Mouse (Mus musculus) left cerebral cortex, postnatal 10 days (tissue): ENCODE results near the gene Arl4c. TPM values are rescaled to one million over a fixed set of nuclear protein-coding genes. Genes with fewer than 3 reads are reported as not detected.
"Not testable (repeated sequence)": the region's sequence is repeated elsewhere in the genome, so short reads cannot be mapped to it uniquely, and the experiment has no call there.

Experiments
- DNase-seq, 2 experiments: peaks; one replicate each; pipeline ENCODE4 v3.0.0; 2021 to 2022; ENCODE audit warnings: low spot score in 2 of 2, mixed read lengths in 1 of 2; ENCODE audit errors: extremely low spot score in 1 of 2
- intact Hi-C: fragments of 180-260 bp; cut with DNase I; formaldehyde crosslinking; loops from one replicate; pipeline ENCODE4 v1.15.1; 2025
- total RNA-seq, 2 experiments: library from RNA; stranded (reverse); gene quantifications; 2 replicates each; pipeline ENCODE4 v1.2.3; 2021

Gene Arl4c
- total RNA-seq, 2 experiments from 2014 or later: 56.2 to 62.1 TPM

DNA sequence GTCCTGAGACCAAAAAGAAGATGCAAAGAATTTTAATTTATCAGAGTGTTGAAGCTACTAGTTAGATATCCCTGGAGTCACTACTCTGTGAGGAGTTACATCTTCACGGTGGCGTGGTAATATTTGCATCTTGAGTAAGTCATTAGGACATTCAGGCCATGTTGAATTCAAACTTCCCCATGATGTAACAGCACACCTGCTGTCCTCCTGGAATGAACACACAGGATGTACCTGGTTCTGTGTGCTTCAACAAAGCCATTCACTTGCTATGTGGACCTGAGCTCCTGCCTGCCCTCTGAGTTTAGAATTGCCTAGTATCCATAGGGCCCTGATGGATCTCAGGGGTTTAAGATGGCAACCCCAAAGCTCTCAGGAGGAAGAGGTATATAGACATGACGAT, 60.8 kb downstream of the Arl4c start:
- no peak for DNase-seq
- intact Hi-C loops: no loop called here

DNA sequence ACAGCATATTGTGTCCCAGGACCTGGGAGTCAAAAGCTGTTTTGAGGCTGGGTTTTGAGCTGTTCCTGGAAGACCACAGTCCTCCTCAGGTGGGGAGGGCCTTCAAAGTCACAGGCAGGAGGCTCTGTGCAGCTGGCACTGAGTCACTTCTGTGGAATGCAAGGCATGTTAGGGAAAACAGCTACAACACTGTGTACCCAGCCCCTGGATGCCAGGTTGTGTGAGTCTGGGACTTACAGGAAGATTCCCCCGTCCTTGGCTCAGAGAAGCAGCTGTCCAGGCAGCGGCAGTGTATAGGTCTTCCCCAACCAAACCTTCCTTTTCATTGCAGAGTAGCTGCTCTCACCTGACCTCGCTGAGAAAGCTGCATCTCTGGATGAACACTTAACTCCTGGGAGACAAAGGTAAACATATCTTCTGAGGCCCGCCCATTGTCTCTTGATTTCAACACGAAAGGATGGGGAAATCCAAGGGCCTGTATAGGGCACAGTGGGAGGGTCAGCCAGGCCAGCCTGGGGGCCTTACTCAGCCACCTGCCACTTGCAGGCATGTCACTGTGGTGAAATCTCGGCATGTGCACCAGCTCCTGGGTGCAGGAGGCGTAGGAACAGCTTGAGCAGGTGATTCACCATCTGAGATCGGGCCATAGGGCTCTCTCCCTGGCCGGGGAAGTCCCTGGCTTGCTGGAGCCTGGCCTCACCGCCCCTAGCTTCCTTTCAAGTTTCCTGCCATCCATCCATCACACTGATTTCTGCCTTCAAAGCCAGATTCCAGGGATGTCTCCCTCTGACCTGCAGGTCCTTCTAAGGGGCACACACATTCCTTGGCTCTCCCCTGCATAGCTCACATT, 62.4 kb downstream of the Arl4c start:
- no peak for DNase-seq
- intact Hi-C loops: no loop called here

GRCm38 (mm10) chr1:88638622-88639021, 63.4 kb downstream of the Arl4c start:
- DNase-seq: no peak
- intact Hi-C loops: no loop called here

GRCm38 (mm10) chr1:88636579-88637161, 65.4 kb downstream of the Arl4c start:
- intact Hi-C loops, DNase-seq: not testable (repeated sequence)

- intact Hi-C loops: no loop called here
- DNase-seq: no peak
These were observed 66.4 kb downstream of the Arl4c start for GRCm38 (mm10) chr1:88635659-88636058.

DNA sequence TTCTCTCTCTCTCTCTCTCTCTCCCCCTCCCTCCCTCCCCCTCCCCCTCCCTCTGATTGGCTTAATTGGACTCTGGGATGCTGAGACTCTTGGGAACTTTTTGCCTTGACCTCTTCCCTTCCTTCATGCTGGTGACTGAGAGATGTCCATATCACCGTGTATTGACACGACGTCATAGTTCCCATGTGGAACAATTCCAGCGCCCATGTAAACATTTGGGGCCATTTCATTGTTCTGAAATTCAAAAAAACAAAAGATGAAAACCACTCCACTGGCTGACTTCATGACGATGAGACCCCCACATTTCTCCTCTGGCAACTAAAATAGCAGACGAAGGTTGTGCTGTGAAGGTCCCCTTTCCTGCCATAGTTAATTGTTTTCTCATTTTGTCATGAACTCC, 69.2 kb downstream of the Arl4c start:
- DNase-seq: no peak
- intact Hi-C loops: no loop called here

GRCm38 (mm10) chr1:88629966-88630488, 72.0 kb downstream of the Arl4c start:
- intact Hi-C loops: no loop called here

GRCm38 (mm10) chr1:88625190-88625589, 76.8 kb downstream of the Arl4c start:
- intact Hi-C loops: no loop called here
- no peak for DNase-seq

More at GRCm38 (mm10) chr1:88629966-88630488, 72.0 kb downstream of the Arl4c start:
- DNase-seq: no peak

DNA sequence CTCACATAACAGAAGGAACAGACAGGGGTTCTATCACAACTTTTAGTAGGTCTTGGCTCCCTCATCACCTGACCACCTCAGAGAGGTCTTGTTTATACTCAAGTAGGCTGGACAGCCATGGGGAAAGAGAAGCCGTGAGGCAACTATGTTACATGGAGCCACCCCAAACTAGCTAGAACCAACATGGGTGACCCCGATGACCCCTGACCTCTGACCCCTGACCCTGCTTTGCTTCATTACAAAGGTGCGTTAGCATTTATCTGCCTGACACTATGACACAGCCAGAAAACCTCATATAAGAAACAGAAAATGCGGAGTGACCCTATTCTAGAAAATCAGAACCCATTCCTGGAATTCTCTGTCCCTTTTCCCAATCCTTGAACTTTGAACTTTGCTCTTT, 77.6 kb downstream of the Arl4c start:
- intact Hi-C loops: no loop called here
- DNase-seq: peak in 1 of 2 experiments; percentile 34

DNA sequence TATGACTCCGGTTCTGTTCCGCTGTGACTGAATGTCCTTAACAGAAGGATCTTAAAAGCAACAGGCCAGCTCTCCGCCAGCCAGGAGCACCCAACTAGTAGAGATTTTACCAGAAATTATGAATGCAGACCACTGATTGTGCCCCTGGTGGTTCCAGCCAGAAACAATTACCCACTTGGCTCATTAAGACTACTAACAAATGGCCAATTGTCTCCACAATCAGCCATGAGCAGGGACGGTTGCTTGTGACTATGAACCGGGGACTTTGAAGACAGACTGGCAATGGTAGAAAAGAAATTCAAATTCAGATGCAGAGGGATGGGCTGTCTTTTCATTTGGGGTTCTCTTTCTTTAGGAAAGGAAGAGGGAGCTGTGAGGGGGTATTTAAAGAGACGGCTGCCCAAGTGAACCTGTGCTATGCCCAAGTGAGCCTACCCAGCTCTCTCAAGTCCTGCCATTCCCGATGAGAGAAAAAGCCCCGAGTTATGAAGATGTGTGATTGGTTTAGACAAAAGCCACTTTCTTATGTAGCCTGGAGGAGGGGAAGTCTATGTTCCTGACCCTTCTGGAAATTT, 78.4 kb downstream of the Arl4c start:
- DNase-seq: peak in 1 of 2 experiments; percentile 50
- intact Hi-C loops: no loop called here

Other genes with a start within 250 kb of the Arl4c start
- gene Glrp1, start 192.2 kb downstream of the Arl4c start, total RNA-seq: under 1 TPM in 1 of 2 experiments, not detected in 1; 0.18 TPM